Mouse (Mus musculus): ENCODE measurements around the gene Ikzf1. TPM values are rescaled to one million over a fixed set of nuclear protein-coding genes. Genes with fewer than 3 reads are reported as not detected.

Gene Ikzf1
- total RNA-seq, 2 experiments from 2014 or later = 3.1 to 3.3 TPM

DNA sequence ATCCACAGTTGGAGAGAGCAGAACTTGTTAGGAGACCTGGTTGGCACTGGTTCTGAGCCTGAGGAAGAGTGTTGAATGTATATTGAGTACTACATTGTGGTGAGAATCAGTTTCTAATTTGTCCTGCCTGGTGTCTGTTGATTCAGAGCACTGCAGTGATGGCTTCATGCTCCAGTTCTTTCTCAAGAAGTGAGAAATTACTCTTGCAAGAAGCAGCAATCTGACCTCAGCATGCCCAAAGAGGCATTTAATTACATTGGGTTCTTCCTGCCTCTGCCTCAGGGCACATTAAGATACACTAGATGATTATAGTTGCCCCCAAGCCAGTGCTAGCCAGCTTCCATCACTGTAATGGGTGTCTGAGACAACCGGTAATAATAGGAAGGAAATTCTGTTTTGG lies 74.1 kb downstream of the Ikzf1 start:
- no peak for DNase-seq
- intact Hi-C loops (cut with DNase I) = no loop called here

DNA sequence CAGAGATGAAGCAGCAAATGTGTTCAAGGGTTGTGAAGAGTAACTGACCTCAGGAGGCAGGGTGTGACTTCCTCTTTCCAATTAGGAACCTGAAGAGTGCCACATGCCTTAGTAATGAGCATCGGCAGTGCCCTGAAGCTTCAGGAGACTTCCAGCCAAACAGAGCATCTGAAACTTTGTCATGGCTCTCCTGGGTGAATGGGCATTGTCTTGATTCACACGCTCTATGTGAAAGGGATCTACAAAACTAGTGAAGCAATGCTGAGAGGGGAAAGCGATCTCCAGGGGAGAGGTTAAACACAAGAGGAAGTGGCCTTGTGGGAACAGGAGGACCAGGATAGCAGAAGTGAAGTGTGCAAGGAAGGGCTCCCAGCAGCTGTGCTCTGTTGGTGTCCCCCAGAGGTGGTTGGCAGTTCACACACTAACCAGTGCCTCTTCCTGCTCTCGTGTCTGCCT lies 78.4 kb downstream of the Ikzf1 start:
- intact Hi-C loops (cut with DNase I) = no loop called here
- DNase-seq = peak in 1 of 2 experiments; percentile 7

DNA sequence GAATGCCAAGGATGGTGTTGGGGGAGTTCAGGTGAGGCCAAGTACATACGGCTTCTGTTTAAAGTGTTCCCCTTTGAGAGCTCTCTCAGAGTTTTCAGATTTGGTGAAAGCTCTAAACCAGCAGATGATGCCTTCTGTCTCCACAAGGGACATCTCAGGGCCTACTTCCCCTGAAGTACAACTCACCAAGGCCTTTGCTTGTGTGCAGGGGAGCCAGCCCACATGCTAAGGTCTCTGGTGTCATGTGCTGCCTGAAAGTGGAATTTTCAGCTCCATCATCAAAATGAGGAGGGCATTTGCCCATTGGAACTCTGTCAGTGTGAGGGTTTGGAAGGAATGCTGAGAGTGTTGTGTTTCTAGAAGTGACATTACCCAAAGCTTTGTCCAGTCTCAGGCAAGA lies 80.6 kb downstream of the Ikzf1 start:
- intact Hi-C loops (cut with DNase I) = no loop called here
- no peak for DNase-seq

DNA sequence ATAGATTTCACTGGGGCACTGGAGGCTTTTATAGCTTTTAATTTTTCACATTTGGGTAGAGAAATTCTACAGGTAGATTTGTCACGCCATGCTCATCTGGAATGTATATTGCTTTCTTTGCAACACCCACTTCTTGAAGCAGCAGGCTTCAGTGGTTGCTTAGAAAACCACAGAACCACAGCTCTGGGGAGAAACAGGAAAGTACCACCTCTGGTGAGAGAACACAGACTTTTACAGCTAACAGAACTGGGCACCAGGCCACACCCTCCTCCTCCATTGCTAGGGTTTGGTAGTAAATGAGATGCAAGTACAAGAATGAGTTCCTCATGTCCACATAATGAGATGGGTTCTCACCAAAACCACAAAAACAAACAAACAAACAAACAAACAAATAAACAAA lies 81.3 kb downstream of the Ikzf1 start:
- no peak for DNase-seq
- intact Hi-C loops (cut with DNase I) = no loop called here

DNA sequence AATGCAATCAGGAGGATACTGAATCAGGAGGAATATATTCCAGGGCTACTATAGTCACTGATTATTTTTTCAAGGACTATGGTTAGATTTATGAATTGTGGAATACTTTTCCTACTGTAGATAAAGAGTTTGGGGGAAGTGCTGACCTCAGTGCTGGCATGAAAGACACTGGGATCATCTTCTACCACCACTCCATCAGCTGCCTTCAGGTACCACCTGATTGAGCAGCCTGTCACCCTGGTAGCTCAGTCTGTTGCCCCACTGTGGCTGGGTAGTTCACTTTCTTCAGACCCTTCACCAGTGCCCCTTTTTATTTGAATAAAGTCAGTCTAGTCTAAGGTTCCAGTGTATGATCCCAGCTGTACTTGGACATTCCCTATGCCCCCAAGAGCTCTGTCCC lies 81.9 kb downstream of the Ikzf1 start:
- intact Hi-C loops (cut with DNase I) = no loop called here

DNA sequence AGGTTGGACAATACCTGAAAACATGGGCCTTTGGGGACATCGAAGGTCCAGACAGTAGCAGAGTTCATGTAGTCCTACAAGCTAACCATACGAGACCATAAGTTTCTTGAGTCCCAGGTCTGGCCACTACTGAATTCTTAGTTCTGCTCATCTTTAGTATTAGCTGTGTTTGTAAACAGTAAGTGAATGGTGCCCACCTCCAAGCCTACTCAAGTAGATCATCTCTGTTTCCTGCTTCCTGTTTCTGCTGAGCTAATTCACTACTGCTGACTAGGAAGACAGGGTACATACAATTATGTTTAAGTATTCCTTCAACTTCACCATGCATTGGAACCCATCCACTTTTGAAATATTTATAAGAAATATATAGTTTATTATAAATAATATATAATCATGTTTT lies 83.3 kb downstream of the Ikzf1 start:
- no peak for DNase-seq
- intact Hi-C loops (cut with DNase I) = no loop called here

More for the DNA sequence above, 81.9 kb downstream of the Ikzf1 start:
- no peak for DNase-seq

DNA sequence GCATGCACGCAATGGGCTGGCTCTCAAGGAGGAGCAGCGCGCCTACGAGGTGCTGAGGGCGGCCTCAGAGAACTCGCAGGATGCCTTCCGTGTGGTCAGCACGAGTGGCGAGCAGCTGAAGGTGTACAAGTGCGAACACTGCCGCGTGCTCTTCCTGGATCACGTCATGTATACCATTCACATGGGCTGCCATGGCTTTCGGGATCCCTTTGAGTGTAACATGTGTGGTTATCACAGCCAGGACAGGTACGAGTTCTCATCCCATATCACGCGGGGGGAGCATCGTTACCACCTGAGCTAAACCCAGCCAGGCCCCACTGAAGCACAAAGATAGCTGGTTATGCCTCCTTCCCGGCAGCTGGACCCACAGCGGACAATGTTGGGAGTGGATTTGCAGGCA lies 84.5 kb downstream of the Ikzf1 start:
- no peak for DNase-seq
- intact Hi-C loops (cut with DNase I) = no loop called here

DNA sequence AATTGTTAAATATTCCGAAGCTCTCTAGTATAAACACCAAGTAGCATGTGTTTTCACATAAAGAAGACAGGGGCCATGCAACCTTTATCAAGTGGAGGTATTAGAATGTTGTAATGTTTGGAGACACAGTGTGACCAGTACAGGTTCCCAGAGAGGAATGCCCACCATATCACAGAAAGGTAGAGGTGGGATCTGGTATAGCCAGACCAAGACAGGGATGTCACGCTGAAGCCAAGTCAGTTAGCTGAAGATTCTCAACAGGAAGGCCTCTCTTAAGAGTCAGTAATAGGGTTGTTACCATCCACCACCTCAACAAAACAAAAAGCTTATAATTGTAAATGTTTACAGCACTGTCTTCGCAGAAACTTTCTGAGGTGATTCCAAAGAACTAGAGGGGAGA lies 85.9 kb downstream of the Ikzf1 start:
- intact Hi-C loops (cut with DNase I) = no loop called here
- DNase-seq = no peak

DNA sequence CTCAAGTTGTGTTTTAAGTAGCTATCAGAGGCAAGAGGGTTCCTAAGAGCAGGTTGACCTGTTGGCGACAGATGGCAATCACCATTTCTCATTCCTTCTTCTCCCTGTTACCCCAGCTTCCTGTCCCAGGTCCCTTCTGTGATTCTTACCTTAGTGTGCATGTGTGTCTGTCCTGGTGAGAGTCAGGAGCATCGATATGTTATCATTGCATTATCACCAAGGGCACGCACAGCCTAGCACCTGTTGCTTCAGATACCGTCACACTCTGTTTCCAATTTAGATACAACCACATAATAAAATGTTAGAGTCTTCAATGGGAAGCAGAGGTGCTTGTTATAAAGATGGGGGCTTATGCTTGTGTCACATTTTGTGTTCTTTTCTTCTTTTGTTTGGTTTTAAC lies 87.4 kb downstream of the Ikzf1 start:
- DNase-seq = no peak
- intact Hi-C loops (cut with DNase I) = no loop called here

DNA sequence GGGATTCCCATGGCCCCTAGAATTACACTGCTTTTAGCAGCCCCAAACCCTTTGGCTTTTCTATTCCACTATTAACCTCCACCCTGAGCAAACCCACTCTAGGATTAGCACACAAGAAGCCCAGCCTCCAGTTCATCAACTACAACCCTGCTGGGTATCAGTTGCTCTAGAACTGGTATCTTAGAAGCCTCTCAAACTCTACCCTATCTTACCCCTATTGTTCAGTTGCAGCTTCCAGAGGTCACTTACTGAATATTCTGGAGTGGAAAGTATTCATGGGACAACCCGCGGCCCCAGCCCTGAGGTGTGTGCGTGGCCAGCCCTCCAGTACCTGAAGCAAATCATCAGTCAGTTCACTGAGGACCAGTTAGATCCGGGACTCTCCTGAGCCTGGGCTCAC lies 89.6 kb downstream of the Ikzf1 start:
- no peak for DNase-seq
- intact Hi-C loops (cut with DNase I) = no loop called here

DNA sequence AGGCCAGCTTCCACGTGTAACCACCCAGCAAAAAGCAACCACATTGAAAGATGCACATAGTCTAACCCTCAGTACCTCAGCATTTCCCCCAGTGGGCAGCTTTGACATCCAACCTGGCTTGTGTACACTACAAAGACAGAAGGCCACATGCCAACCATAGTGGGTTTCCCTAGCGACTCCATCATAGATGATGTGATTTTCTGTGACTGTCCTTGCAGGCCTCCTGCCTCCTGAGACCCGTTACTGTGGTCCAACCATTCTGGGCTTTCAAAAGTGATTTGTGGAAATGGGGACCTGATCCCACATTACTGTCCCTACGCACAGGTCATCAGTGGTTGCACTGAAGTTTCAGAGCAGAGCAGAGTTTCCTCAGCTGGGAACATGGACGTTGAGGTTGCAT lies 90.1 kb downstream of the Ikzf1 start:
- intact Hi-C loops (cut with DNase I) = no loop called here

DNA sequence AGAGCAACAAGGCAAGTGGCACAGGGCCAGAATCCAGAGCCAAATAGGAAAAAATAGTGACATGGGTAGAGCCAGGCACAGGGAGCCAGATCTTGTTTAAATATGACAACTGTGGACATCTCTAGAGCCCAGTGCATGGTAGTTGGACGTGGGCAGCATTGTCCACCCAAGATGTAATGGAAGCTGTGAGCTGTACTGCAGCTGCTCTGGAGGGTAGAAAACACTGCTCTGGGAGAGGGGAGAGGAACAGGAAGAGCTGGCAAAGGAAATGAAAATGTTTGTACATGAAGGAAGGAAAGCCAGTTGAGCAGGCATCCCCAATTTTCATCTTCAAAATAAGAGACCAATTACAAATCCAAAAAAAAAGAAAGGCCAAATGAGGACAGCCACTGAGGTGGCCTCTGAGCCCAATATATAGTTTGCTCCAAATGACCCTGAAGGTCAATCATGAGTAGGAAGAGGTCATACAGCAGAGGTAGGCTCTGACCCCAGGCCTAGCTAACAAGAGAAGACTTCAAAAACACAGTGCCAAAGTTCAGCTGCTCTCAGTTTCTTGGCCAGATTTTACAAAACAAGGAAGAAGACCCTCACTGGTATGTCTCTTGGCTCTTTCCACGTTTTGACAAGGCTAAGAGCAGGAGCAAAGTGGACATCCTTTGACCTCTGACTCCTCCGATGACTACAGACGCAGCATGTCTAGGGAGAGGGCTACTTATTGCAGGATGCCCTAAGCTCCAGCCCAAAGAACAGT lies 91.4 kb downstream of the Ikzf1 start:
- no peak for DNase-seq
- intact Hi-C loops (cut with DNase I) = no loop called here

More for the DNA sequence above, 90.1 kb downstream of the Ikzf1 start:
- DNase-seq = no peak

DNA sequence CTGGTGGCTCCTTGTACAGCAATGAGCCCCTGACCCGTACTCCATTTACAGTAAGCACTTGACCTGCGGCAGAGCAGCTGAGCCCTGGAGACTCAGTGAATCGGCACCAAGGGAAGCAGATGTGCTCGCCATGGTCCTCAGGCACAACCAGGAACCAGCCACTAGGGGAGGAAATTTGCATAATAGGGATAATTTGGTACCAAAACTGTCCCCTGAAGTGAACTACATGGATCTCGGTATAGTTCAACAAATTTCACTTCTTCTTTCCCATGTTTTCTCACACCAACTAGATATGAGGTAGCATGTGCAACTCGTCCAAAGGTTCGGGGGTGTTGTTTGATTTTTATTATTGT lies 92.0 kb downstream of the Ikzf1 start:
- intact Hi-C loops (cut with DNase I) = no loop called here
- no peak for DNase-seq

DNA sequence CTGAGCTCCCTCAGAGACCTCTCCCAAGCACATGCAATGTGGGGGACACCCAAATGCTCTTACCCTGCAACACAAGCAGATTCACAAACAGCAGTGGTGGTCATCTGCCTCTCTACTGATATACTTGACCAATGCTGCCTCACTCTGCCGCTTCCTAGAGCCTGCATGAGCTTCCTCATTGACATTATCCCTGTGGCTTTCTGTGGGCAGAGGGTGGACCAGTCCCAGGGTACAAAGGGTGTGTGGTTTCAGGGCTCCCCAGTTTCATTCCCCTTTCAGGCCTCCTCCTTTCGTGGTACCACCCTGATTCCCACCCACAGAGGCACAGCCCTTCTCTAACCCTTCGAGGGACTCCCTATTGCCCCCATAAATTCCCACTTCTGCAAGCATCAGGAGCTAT lies 92.4 kb downstream of the Ikzf1 start:
- no peak for DNase-seq
- intact Hi-C loops (cut with DNase I) = no loop called here

DNA sequence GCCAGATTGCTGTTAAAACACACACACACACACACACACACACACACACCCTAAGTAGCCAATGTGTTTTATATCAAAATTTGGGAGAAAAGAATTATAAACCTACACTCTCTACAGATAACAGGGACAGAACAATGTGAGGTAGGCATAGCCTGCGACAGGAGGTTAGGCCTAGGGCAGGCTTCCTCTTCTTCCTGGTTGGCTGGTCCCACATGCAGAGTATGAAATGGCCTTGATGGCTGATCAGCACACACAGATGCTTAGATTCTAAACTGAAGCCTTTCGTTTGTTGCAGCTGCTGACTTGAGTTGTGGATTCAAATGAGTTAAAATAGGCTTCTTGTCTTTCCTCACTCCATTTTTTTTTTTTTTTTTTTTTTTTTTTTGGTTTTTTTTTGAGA lies 93.0 kb downstream of the Ikzf1 start:
- intact Hi-C loops (cut with DNase I) = no loop called here

DNA sequence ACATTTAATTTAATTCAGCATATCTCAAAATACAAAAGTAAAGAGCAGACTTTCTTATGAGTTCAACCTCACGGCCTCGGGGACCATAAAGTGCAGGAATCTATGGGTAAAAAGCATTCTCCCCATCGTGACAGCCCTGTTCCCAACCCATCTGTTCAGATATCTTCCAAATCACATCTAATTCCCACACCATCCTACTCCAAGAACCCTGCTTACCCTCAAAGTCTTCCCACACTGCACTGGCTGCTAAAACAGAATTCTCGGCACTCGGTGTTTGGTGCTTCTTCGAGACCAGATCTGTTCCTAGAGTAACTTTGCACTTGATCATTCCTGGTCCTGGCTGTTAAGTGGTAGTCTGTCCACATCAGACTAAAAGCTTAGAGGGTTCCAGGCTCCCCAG lies 93.5 kb downstream of the Ikzf1 start:
- DNase-seq = no peak
- intact Hi-C loops (cut with DNase I) = no loop called here

More for the DNA sequence above, 93.0 kb downstream of the Ikzf1 start:
- DNase-seq = no peak

DNA sequence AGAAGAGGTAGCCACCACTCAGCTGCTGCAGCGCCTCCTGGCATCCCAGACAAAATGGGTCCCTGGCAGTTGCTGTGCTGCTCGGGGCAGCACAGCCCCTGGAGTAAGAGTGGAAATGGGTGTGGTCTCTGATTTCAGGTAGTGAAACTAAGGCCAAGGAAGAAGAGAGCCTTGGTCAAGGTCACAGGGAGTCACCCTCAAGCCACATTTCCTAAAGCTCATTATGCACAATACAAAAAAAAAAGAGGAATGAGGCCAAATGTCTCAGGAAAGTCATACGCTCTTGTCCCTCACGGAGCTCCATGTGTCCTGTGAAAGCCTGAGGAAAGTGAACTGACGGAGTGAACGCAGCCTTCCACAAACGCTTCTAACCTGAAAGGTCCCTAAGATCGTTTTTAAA lies 96.9 kb downstream of the Ikzf1 start:
- intact Hi-C loops (cut with DNase I) = no loop called here
- DNase-seq = no peak

DNA sequence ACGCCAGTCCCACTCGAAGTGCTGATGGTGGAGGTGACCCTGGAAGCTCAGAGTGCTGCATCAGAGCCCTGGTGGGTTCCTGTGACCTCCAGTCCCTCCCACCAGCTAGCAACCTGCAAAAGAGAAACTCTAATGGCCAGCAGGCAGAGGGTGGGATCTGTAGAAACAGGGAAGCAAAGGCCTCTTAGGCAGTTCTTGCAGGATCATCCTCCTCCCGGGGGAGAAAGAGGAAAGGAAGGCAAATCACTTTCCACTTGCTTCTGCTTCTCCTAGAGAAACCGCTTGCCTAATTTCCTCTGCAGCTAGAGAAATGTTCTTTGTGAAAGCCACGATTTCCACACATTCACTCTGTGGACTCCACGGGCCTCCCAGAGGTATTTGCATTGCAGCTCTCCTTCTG lies 100.7 kb downstream of the Ikzf1 start:
- no peak for DNase-seq
- intact Hi-C loops (cut with DNase I) = no loop called here

DNA sequence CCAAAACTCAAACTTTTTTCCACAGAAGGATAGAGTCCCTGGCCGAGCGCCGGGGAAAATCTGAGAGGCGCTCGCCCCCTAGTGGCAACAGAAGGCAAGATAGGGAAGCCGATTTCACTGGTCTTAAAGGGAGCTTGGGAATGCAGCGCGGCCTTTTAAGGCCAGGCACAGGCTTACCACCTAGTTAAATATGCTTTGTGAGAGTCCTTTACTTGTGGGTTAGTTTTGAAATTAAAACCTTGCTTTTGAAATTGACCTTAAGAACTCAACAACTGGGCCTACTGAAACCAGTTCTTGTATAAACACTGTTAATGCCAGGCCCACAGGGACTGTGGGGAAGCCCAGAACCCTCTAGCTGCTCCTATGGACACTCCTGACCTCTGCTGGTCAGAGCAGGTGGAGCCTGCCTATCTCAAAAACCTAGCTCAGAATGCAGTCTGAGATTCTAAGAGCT lies 103.7 kb downstream of the Ikzf1 start:
- peak; percentile 83 to 88 for DNase-seq
- intact Hi-C loops (cut with DNase I) = loop anchor here (1.0 to 2.0 kb wide), 3 partner anchors 231 to 328 kb away; no protein-coding TSS in a partner anchor

DNA sequence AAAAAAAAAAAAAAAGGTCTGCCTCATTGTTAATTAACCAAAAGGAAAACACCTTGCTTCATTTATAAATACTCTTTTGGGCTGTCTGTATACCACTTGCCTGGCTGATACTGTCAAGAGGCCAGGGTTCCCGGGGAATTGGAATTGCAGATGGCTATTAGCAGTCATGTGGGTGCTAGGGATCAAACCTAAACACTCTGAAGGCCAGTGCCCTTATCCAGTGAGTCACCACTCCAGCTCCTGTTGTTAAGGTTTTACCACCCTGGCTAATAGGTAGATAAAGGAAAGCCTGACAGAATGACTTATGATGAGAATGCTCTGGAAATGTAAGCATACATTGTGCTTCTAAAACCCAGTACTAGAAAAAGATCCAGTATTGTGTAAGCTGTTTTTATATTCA lies 109.8 kb downstream of the Ikzf1 start:
- intact Hi-C loops (cut with DNase I) = no loop called here
- no peak for DNase-seq

DNA sequence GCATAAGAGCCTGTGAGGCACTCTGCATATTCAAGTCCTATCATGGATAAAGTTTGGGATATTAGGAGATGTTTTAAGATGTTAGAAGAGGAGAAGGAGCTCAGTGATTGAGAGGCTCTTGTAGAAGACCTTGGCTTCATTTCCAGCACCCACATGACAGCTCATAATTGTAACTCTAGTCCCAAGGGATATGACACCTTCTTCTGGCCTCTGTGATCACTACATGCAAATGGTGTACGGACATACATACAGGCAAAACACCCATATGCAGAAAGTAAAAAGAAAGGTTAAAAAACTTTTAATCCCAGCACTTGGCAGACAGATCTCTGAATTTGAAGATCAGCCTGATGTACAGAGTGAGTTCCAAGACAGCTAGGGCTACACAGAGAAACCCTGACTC lies 113.9 kb downstream of the Ikzf1 start:
- intact Hi-C loops (cut with DNase I) = no loop called here

DNA sequence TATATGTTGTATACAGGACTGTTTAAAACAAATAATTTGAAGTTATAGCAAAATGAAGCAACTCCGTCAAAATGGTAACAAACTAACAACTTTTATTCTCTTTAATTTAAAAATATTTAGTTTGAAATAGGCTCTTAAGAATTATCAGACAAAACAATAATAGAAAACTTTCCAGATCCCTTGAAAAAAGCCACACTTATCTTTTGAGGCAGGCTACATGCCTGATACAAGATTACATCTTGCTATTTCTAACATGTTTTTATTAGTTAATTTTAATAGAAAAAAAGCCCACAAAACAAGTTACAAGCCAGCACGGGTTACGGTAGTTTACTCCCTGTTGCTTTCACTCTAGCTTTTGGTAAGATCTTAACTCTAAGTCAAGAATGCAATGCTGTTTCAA lies 115.5 kb downstream of the Ikzf1 start:
- intact Hi-C loops (cut with DNase I) = no loop called here
- no peak for DNase-seq

More for the DNA sequence above, 113.9 kb downstream of the Ikzf1 start:
- no peak for DNase-seq

DNA sequence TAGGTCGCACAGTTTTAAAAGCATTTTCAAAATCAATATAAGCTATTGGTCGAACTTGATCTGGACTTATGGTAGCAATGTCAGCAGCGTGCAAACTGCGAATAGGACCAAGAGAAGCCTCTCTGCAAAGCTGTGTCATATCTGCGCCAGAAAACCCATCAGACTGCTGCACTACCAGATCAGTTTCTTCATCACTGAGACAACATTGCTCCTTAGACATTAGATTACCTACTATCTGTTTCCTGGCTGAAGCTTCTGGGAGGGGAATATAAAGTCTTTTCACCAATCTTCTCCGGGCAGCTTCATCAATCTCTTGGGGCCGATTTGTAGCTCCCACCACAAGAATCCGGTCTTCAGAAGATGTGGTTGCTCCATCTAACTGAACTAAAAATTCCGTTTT lies 116.3 kb downstream of the Ikzf1 start:
- no peak for DNase-seq
- intact Hi-C loops (cut with DNase I) = no loop called here

All from heart, postnatal 10 days (tissue).